Mouse (Mus musculus) testis, adult 2 months (tissue): ENCODE data around the gene Cfap61. TPM values are rescaled to one million over a fixed set of nuclear protein-coding genes. Genes with fewer than 3 reads are reported as not detected.

Source experiments
- H3K27ac ChIP-seq: fragments of 200-500 bp; 2 replicates; pipeline ENCODE4 v1.5.1; 2012; ENCODE audit warnings: low read depth, low read length; ENCODE audit not compliant: control insufficient read depth, insufficient read depth
- H3K27me3 ChIP-seq: fragments of 200-500 bp; 2 replicates; pipeline ENCODE4 v1.6.1; 2012; ENCODE audit warnings: mild to moderate bottlenecking, low read length, moderate library complexity; ENCODE audit not compliant: control insufficient read depth, insufficient read depth
- H3K36me3 ChIP-seq: fragments of 200-500 bp; 2 replicates; pipeline ENCODE4 v1.6.1; 2012; ENCODE audit warnings: mild to moderate bottlenecking, low read length; ENCODE audit not compliant: control insufficient read depth, insufficient read depth
- H3K4me1 ChIP-seq: fragments of 200-500 bp; 2 replicates; pipeline ENCODE4 v1.6.1; 2012; ENCODE audit warnings: low read length; ENCODE audit not compliant: control insufficient read depth, insufficient read depth
- H3K4me3 ChIP-seq: fragments of 200-500 bp; 2 replicates; pipeline ENCODE4 v1.5.1; 2012; ENCODE audit warnings: low read depth, mild to moderate bottlenecking, low read length, moderate library complexity, mixed read lengths; ENCODE audit not compliant: control insufficient read depth
- CTCF ChIP-seq: fragments of 200-500 bp; IDR thresholded peaks from 2 replicates; pipeline ENCODE4 v1.5.1; 2012; ENCODE audit warnings: low read depth, mild to moderate bottlenecking, inconsistent platforms, low read length, moderate library complexity; ENCODE audit not compliant: control insufficient read depth, insufficient read depth, insufficient replicate concordance
- POLR2A ChIP-seq: fragments of 200-500 bp; IDR thresholded peaks from 2 replicates; pipeline ENCODE4 v1.6.1; 2012; ENCODE audit warnings: low read depth, mild to moderate bottlenecking, inconsistent platforms, low read length, moderate library complexity; ENCODE audit not compliant: control insufficient read depth
- polyA plus RNA-seq: library from polyadenylated mRNA; depleted of rRNA; stranded (reverse); fragments of >200 nt; gene quantifications from 2 replicates; pipeline ENCODE4 v1.2.3, GENCODE M21; 2012

Cfap61 gene
- polyA plus RNA-seq, 1 experiment = 83.5 TPM

GRCm38 (mm10) chr2:145971237-145972010 lies 36.8 kb downstream of the Cfap61 start:
- TF ChIP-seq POLR2A = no peak
- TF ChIP-seq CTCF = no peak
- Histone ChIP-seq H3K4me1 (no peaks in the 10 kb centered on the region), H3K4me3 (no peak overlapping the region), H3K27me3 (no peaks in the 10 kb centered on the region), H3K36me3 (no peaks in the 10 kb centered on the region), H3K27ac (no peak overlapping the region)

DNA sequence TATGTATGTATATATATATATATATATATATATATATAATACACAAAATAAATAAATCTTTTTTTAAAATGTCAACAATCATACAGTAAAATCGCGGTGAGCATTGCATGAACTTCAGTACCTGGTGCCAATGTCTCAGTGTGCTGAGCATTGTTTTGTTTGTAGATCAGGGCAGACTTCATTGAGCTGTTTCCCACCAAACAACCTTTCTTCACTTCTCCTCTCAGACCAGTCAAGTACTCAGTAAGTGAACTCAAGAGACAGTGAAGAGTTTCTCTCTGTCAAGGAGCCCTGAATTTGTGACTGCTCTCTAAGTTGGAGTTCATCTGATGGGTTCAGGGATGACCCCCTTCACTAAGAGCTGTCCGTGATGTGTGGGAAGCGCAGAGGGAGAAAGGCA lies 38.0 kb downstream of the Cfap61 start:
- H3K27ac ChIP-seq = no peak overlapping the region
- H3K27me3 ChIP-seq = no peaks in the 10 kb centered on the region
- H3K4me1 ChIP-seq = no peaks in the 10 kb centered on the region
- H3K4me3 ChIP-seq = no peak overlapping the region
- TF ChIP-seq CTCF (no peak), POLR2A (no peak)
- no peaks in the 10 kb centered on the region for H3K36me3 ChIP-seq

DNA sequence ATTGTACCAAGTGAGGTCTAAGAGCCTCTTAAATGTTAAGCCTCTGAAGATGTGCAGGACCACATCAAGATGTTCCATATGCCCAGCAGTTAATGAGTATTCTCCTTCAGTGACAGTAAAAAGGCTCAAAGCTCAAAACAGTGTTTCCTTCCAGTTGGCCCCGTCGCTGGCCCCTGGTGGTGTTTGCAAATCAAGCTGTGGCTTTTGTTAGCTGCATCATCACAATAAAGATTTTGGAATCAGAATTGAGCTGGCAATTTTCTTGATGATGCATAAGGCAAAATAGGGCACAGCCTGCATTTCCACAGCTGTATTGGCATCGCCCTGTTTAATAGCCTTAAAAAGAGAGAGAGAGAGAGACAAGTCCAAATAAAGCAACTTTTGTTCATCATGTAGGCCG lies 45.0 kb downstream of the Cfap61 start:
- no peak overlapping the region for H3K4me3 ChIP-seq
- no peaks in the 10 kb centered on the region for H3K4me1 ChIP-seq
- no peak for TF ChIP-seq POLR2A
- no peak for TF ChIP-seq CTCF
- H3K36me3 ChIP-seq = no peaks in the 10 kb centered on the region; the same call in 1 of the 2 replicates
- H3K27ac ChIP-seq = no peak overlapping the region
- no peaks in the 10 kb centered on the region for H3K27me3 ChIP-seq

- H3K36me3 ChIP-seq = no peaks in the 10 kb centered on the region; the same call in 1 of the 2 replicates
- TF ChIP-seq CTCF (no peak), POLR2A (no peak)
- no peak overlapping the region for H3K4me3 ChIP-seq
- H3K27ac ChIP-seq = no peak overlapping the region
- no peaks in the 10 kb centered on the region for H3K27me3 ChIP-seq
- H3K4me1 ChIP-seq = no peaks in the 10 kb centered on the region
These were observed 46.3 kb downstream of the Cfap61 start for GRCm38 (mm10) chr2:145980881-145981280.

GRCm38 (mm10) chr2:145981699-145982112 lies 47.1 kb downstream of the Cfap61 start:
- Histone ChIP-seq H3K27me3 (no peaks in the 10 kb centered on the region), H3K4me1 (no peaks in the 10 kb centered on the region), H3K36me3 (no peaks in the 10 kb centered on the region; the same call in 1 of the 2 replicates), H3K27ac (no peak overlapping the region), H3K4me3 (no peak overlapping the region)
- TF ChIP-seq CTCF = no peak
- no peak for TF ChIP-seq POLR2A

GRCm38 (mm10) chr2:145982317-145983045 lies 47.9 kb downstream of the Cfap61 start:
- Histone ChIP-seq H3K27ac (no peak overlapping the region), H3K36me3 (no peaks in the 10 kb centered on the region; the same call in 1 of the 2 replicates), H3K4me3 (no peak overlapping the region), H3K27me3 (no peaks in the 10 kb centered on the region), H3K4me1 (no peaks in the 10 kb centered on the region)
- TF ChIP-seq POLR2A = no peak
- TF ChIP-seq CTCF = no peak

DNA sequence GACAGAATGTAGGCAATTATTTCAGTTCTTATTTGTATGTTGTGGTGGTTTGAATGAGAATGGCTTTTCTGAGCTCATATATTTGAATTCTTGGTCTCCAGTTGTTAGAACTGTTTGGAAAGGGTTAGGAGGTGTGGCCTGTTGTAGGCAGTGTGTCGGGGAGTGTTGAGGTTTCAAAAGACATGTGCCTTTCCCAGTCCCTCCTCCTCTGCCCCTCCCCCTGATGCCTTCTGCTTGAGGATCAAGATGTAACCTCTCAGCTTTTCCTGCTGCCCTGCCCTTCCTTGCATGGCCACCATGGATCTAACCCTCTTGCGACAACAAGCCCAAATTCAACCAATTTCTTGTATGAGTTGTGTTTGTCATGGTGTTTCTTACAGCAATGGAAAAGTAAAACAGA lies 53.2 kb downstream of the Cfap61 start:
- no peaks in the 10 kb centered on the region for H3K27me3 ChIP-seq
- TF ChIP-seq CTCF = no peak
- TF ChIP-seq POLR2A = no peak
- H3K4me3 ChIP-seq = no peak overlapping the region
- H3K27ac ChIP-seq = no peak overlapping the region
- H3K4me1 ChIP-seq = no peaks in the 10 kb centered on the region
- no peaks in the 10 kb centered on the region for H3K36me3 ChIP-seq

DNA sequence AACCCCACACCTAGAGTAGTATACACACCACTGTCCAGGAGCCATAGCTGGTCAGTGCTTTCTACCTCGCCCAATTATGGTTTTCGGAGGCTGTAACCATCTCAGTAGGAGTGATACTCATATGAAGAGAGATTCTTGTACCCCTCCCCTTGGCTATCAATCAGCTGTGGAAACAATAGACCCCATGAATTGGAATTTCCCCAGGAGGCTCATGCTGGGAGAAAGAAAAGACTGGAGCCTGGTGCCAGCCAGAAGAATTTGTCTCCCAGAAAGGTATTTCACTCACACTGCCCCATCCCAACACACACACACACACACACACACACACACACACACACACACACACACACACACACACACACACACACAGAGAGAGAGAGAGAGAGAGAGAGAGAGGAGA lies 55.9 kb downstream of the Cfap61 start:
- Histone ChIP-seq H3K36me3 (no peaks in the 10 kb centered on the region), H3K27ac (no peak overlapping the region), H3K27me3 (no peaks in the 10 kb centered on the region), H3K4me3 (no peak overlapping the region), H3K4me1 (no peaks in the 10 kb centered on the region)
- TF ChIP-seq POLR2A = no peak
- TF ChIP-seq CTCF = no peak
